In the genomic region with DNA sequence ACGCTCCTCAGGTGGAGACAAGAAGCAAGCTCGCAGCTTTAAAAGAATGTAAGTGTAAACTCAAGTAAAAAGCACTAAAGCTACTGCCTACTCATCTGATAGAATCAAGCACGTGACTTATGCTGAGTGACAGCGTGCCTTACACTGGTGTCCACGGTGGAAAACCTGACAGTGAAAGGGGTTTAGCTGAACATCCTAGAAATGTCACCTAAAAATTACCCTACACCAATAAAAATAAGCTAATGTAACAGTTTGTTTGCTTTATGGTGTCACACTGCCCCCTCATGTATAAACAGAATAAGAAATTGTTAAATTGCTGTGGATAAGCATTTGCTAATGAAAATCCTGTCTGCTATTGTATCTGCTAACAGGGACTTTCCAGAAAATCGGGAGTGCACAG, we compare ENCODE assay signal across 15 mouse cellular contexts.
DNase-seq lines count a peak whose midpoint lies in the region; ATAC-seq lines count a peak whose summit lies in the region.
"Had no signal": no experiment of that assay in that cellular context is flagged by ENCODE, and none has a peak within 500 bp of the region (broad histone marks: within the 10 kb centered on the region; RNA-seq: fewer than 3 reads in every experiment).

No protein-coding gene starts in this region.

- peak; percentile 2 for DNase-seq in kidney, adult 18-20 months
- DNase-seq in kidney, adult 8-10 months = no peak
- no peak for DNase-seq in midbrain, embryonic 11.5 days (ENCODE audit: low spot score, missing footprints)
- DNase-seq: adrenal gland, adult 8-10 months; gastrocnemius, postnatal 25 days; kidney, postnatal 25 days; thymus, postnatal 36 days had no signal

- H3K9ac ChIP-seq in forebrain, embryonic 15.5 days (replicated peaks) = no peak overlapping the region
- H3K9ac ChIP-seq in forebrain, embryonic 12.5 days = no peak overlapping the region
- H3K9ac ChIP-seq in midbrain, embryonic 15.5 days = no peak overlapping the region
- no peak overlapping the region for H3K9ac ChIP-seq in midbrain, embryonic 11.5 days (ENCODE audit: low read length)
- H3K9ac ChIP-seq: neural tube, embryonic 13.5 days had no signal

- H3K9me3 ChIP-seq in forebrain, embryonic 15.5 days = no peaks in the 10 kb centered on the region
- no peaks in the 10 kb centered on the region for H3K9me3 ChIP-seq in forebrain, embryonic 12.5 days
- H3K9me3 ChIP-seq in midbrain, embryonic 15.5 days = no peaks in the 10 kb centered on the region
- H3K9me3 ChIP-seq in midbrain, embryonic 11.5 days (ENCODE audit: control insufficient read depth, low read length) = no peaks in the 10 kb centered on the region
- H3K9me3 ChIP-seq: neural tube, embryonic 13.5 days had no signal

- ATAC-seq in forebrain, embryonic 15.5 days (replicated peaks) = peak; percentile 31; the same call in 1 of the 2 replicates
- ATAC-seq in forebrain, embryonic 12.5 days (ENCODE audit: low FRiP score) = no peak
- ATAC-seq in midbrain, embryonic 15.5 days (replicated peaks) = peak; percentile 48; the same call in 1 of the 2 replicates
- ATAC-seq in midbrain, embryonic 11.5 days (ENCODE audit: low FRiP score) = no peak
- ATAC-seq in inflammation-experienced regulatory T-cells, adult 6 months = peak; percentile 85
- no peak for ATAC-seq in erythroblast, adult 5-6 weeks (replicated peaks; ENCODE audit: low FRiP score, poor library complexity, severe bottlenecking)

- H3K36me3 ChIP-seq in forebrain, embryonic 15.5 days = no peaks in the 10 kb centered on the region
- H3K36me3 ChIP-seq in forebrain, embryonic 12.5 days (replicated peaks) = no peaks in the 10 kb centered on the region
- no peaks in the 10 kb centered on the region for H3K36me3 ChIP-seq in midbrain, embryonic 15.5 days (replicated peaks)
- H3K36me3 ChIP-seq in midbrain, embryonic 11.5 days (ENCODE audit: control insufficient read depth, insufficient read depth, low read length) = no peaks in the 10 kb centered on the region; the same call in 1 of the 2 replicates
- H3K36me3 ChIP-seq: neural tube, embryonic 13.5 days had no signal

- H3K4me2 ChIP-seq in forebrain, embryonic 15.5 days (replicated peaks) = no peak overlapping the region
- no peak overlapping the region for H3K4me2 ChIP-seq in forebrain, embryonic 12.5 days
- no peak overlapping the region for H3K4me2 ChIP-seq in midbrain, embryonic 15.5 days
- no peak overlapping the region for H3K4me2 ChIP-seq in midbrain, embryonic 11.5 days
- H3K4me2 ChIP-seq: neural tube, embryonic 13.5 days had no signal

- no peak overlapping the region for H3K27ac ChIP-seq in forebrain, embryonic 15.5 days (replicated peaks)
- no peak overlapping the region for H3K27ac ChIP-seq in forebrain, embryonic 12.5 days
- H3K27ac ChIP-seq in midbrain, embryonic 15.5 days = no peak overlapping the region
- no peak overlapping the region for H3K27ac ChIP-seq in midbrain, embryonic 11.5 days (ENCODE audit: low read depth, low read length)
- H3K27ac ChIP-seq: neural tube, embryonic 13.5 days had no signal

- no peaks in the 10 kb centered on the region for H3K27me3 ChIP-seq in forebrain, embryonic 15.5 days
- no peaks in the 10 kb centered on the region for H3K27me3 ChIP-seq in forebrain, embryonic 12.5 days
- no peaks in the 10 kb centered on the region for H3K27me3 ChIP-seq in midbrain, embryonic 15.5 days (replicated peaks)
- H3K27me3 ChIP-seq in midbrain, embryonic 11.5 days (ENCODE audit: control insufficient read depth, insufficient read depth, low read length) = no peaks in the 10 kb centered on the region
- H3K27me3 ChIP-seq: megakaryocyte, embryonic 14.5 days; neural tube, embryonic 13.5 days had no signal

- 78% methylated on average over 6 of the region's 6 CpGs for WGBS in forebrain, embryonic 15.5 days
- WGBS in forebrain, embryonic 12.5 days = 89% methylated on average over 6 of the region's 6 CpGs
- 82% methylated on average over 6 of the region's 6 CpGs for whole genome bisulfite sequencing in midbrain, embryonic 15.5 days
- 93% methylated on average over 6 of the region's 6 CpGs for WGBS in midbrain, embryonic 11.5 days

- no peak overlapping the region for H3K4me3 ChIP-seq in forebrain, embryonic 15.5 days
- H3K4me3 ChIP-seq in forebrain, embryonic 12.5 days (replicated peaks) = no peak overlapping the region
- no peak overlapping the region for H3K4me3 ChIP-seq in midbrain, embryonic 15.5 days
- H3K4me3 ChIP-seq in midbrain, embryonic 11.5 days (ENCODE audit: low read depth, low read length) = no peak overlapping the region
- H3K4me3 ChIP-seq: erythroblast, embryonic 14.5 days; megakaryocyte, embryonic 14.5 days; neural tube, embryonic 13.5 days had no signal

- H3K4me1 ChIP-seq in forebrain, embryonic 15.5 days = peaks cover 5% of the 10 kb centered on the region; the same call in 1 of the 2 replicates
- no peaks in the 10 kb centered on the region for H3K4me1 ChIP-seq in forebrain, embryonic 12.5 days
- H3K4me1 ChIP-seq in midbrain, embryonic 15.5 days = no peaks in the 10 kb centered on the region
- no peaks in the 10 kb centered on the region for H3K4me1 ChIP-seq in midbrain, embryonic 11.5 days (ENCODE audit: control insufficient read depth, insufficient read depth, low read length)
- H3K4me1 ChIP-seq: neural tube, embryonic 13.5 days had no signal

Comparison
In these comparisons a context has a peak if more than half of its experiments do, and no peak if none do; other contexts are left out.
1. ATAC-seq: peak in forebrain, embryonic 15.5 days (single experiment), midbrain, embryonic 15.5 days (single experiment) and inflammation-experienced regulatory T-cells, adult 6 months (single experiment); none in forebrain, embryonic 12.5 days (single experiment), midbrain, embryonic 11.5 days (single experiment) and erythroblast, adult 5-6 weeks (single experiment).